Mouse (Mus musculus) lung, postnatal 25 days (tissue): Measurements from ENCODE around the gene Atp2a1.

ENCODE experiments used
- DNase-seq: peaks from one replicate; pipeline ENCODE4 v3.0.0; 2022; ENCODE audit warnings: low spot score

The Atp2a1 gene

DNA sequence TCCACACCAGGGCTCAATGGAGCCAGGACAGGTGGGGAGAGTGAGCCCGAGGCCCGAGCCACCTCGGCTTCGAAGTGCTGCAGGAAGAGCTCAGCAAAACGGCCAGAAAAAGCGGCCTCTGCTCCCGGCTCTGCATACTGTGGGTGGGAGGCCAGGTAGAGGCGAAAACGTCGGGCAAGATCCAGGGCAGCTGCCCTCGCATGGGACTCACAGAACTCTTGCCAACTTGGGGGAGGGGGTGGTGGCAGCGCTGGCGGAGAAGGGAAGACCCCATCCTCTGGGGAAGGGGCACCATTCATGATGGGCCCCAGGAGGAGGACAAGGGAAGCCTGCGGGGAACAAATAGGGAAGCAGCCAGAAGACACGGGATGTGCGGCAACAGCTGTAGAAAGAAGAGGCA is 9.8 kb upstream of the Atp2a1 start:
- no peak for DNase-seq

DNA sequence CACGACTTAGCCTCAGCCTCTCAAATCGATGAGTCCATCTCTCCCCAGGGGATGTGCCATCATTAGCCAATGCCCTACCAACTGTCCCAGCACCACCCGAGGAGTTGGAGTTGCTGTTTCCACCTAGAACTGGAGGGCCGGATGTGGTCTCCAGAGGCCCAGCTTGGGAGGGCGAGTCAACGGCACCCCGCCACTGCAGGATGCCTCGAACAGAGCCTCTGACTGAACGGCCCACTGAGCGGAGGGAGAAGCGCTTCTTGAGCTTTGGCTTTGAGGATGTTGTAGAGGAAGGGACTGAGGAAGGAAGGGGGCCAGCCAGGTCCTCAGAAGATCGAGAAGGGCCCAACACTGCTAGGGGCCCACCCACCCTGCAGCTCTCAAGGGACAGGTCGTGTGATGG is 9.4 kb upstream of the Atp2a1 start:
- DNase-seq: no peak

DNA sequence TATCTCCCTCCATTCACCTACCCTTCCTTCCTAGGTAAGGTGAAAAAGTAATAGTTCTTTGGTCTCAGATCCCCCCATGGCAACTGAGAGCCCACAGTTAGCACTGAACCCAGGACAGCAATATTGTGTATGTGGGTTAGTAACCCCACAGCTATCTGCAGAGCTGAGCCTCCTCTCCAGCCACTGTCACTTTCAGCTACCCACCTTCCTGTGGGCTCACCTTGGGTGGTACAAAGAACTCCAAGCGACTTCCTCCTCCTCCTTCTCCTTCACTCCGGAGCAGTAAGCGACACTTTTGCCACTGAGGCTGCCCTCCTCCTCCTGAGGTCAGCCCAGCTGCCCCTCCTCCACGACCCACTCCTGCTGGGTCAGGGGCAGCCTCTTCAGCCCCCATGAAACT is 8.9 kb upstream of the Atp2a1 start:
- no peak for DNase-seq

DNA sequence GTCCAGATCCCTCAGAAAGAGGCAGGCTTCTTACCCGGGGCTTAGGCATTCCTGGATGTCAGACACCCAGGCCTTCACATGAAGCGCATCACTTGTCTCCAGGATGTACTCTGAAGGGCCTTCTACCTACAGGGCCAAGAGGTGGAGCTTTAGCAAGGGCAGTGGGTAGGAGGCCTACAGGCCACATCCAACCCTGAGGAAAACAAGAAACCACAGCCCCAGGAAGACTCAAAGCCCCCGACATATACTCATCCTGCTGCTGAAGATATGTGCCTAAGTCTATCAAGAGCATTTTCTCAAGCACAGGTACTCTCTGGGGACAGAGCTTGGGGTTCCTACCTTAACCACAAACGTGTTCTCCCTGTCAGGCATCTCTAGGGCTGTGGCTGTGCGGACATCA is 8.5 kb upstream of the Atp2a1 start:
- DNase-seq: no peak

DNA sequence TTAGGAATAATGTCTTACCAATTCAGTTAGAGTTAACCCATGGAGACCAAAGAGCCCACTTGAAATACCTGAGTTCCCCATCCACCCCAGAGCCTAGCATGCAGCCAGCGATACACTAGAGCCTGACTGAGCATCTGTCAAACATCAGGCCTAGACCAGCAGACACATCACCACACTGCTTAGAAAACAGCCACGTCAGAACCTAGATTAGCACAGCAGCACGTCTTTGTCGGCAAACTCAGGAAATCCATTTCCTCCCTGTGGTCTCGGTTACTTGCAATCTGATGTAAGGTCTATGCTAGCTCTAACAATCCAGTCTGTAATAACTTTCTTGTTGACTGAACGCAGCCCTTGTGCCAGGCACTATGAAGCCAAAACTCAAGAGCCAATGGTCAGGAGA is 7.2 kb upstream of the Atp2a1 start:
- no peak for DNase-seq

DNA sequence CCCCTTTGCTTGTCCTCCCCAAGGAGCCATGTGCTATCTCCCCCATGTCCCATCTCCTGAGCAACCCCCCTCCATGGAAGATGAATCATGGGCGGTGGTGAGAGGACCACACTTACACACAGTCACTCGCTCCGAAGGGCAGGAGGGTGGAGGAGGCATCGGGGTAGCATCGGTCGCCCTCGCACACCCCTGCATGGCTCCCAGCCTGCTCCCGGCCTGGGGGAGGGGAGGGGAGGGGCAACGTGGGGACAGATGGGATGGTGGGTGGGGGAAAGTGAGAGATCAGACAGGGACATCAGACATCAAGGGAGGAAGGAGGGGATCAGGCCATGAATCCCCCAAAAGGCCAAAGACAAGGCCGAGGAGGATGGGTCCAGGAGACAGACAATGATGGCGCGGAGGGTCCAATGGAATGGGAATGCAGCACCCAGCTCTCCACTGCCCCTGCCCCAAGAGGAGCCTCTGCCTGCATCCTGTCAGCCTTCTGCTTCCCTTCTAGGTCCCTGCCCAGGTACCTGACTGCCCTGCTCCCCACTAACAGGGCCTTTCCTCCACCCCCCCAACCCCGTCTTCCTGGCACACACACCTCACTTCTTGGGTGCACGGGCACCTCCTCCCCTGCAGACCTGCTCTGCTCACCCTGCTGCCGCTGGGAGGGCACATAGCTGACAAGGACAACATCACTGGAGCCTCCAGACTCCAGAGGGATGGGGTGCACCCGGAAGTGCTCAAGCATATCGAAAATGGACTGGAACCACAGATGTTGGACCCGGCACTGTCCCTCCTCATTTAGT is 5.1 kb upstream of the Atp2a1 start:
- DNase-seq: no peak

DNA sequence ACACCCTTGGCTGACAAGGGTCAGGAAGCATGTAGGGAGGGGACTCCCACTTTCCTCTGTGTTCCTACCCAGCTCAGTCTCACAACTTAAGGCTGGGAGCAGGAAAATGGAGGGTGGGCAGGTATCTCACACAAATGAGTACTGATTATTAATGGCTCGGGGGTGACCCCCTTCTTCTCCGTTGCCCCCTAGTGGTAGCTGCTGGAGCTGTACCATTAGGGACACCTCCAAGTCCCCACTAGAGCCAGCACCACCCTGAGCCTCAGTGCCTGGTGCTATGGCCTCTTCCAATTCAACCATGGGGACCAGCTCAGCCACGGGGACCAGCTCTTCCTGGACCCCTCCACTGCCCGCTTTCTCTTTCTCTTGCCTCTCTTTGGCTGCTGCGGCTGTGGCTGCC is 4.4 kb upstream of the Atp2a1 start:
- DNase-seq: no peak

DNA sequence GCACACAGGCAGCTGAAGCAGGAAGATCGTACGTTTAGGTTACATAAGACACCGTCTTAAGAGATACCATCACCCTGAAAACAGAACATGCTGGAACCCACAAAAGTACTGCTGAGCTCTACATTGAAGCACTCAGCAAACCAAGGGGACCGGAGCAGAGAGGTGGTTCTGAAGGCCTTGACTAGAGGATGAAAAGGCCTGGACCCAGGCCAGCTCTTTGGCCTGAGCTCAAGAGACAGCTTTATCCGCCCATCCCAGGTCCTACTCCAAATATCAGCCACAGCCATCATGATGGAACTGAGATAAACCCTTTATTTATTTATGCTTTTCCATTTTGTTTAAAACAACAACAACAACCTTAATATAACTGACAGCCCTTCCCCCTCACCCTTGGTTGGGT is 3.8 kb upstream of the Atp2a1 start:
- DNase-seq: no peak

DNA sequence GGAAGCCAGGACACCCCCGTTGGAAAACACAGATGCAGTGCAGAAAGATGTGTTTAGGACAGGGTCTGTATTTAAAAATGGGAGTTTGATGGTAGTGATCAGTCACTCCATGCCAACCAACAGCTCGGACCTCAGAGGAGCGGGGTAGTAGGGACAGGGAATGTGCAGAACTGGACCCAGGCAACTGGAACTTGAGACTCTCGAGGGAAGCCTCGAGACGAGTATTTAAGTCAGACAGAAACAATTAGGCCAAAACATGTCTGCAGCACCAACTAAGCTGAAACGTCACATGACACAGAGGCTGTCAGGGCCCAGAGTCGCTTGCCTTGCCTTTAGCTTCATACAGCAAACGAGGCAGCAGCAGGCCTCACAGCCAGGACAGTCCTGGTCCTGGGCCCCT is 3.2 kb upstream of the Atp2a1 start:
- DNase-seq: no peak

DNA sequence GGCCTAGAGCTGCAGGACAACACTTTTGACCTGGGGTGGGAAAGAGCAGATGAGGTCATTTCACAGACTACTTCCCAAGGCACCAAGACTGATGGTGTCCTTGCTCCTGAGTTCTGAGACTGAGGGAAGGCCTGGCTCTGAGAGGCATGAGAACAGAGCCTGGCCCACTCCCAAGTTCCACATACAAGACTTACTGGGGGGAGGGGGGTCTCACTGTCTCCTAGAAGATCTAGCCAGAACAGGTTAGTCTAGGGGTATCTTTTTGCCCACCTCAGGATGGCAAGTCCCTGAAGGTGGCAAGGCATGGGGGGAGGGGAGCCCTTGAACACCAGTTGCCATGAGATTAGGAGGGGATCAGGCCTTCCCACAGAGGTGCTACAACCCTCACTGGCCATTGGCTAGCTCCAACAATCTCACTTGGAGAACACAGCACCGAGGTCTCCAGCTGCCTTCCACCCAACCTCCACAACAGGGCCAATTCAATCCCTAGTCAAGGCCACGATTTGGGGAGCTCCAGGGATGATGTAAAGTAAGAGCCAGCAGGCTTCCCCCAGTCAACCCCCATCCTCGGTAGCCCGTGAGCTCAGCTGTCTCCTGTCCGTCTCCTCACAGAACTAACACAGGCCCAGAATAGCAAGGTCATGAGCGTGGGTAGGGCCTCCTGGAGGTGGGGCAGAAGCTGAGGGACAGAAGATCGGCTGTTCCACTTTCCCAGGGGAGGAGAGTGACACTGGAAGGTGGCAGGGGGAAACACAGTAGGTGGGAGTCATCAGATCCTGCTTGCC is 2.5 kb upstream of the Atp2a1 start:
- no peak for DNase-seq

DNA sequence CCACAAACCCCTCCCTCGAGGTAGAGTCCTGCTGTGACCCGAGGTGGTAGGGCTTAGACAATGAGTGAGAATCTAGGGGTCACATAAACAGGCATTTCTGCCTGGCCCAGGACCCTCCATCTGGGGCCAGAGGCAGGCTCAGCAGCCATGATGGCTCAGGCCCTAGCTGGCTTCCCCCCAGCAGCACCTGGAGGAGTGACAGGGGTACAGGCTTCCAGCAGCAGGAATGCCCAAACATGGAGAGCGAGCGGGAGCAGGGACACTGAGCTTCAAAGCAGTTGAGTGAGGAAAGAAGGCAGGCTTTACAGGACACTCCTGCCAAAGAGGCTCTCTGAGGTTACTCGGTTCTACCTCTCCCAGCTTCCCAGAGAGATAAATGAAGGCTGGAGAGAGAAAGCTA is 1.9 kb upstream of the Atp2a1 start:
- no peak for DNase-seq

DNA sequence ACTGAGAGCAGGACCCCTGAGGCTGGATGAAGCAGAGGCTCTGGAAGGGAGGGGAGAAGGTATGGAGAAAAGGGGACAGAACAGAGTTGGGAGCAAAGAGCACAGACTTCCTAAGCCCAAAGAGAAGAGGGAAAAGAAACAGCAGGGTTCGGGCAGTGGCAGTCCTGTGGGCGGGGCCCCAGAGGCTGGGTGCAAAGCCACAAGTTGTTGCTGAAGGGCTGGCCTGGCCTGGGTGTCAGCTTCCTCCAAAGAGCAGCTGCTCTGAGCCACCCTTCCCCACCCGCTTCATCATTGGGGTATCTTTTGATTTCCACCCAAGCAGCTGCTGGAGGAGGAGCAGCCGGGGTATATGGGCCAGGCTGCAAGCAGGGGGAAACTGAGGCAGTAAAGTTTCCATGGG is 1.2 kb upstream of the Atp2a1 start:
- no peak for DNase-seq

DNA sequence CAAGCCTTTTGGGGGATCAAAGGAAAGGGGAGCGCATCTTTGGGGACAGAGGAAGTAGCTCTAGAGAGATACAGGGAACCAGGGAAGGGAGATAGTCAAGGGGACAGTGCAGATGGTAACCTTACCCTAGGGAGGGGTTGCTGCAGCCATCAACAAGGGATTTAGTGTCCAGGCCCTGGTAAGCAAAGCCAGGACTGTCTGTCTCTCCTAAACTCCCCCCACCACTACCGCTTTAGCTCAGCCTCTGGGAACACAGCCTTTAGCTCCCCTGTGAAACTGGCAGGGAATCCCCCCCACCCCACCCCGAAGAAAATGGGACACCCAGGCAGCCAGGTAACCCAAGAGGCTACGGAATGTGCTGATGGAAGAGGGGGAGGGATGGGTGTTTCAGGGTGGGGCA is 639 bp upstream of the Atp2a1 start:
- DNase-seq: no peak

DNA sequence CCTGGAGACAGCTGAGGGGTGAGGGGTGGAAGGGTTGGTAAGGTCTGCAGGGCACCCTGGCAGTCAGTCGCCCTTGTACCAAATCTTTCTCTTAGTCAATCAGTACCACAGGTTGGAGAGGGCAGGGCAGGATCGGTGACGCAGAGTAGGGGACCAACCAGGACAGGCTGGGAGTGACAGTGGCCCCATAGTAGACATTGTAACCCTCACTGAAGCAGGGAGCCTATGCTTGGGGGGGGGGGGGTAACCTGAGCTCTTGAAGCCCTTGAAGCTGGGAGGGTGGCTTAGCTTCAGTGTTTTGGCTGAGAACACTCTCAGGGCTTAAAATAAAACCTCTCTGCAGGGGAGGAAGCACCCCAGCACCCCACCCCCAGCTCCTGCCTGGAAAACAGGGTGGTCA is 1.3 kb downstream of the Atp2a1 start:
- no peak for DNase-seq

DNA sequence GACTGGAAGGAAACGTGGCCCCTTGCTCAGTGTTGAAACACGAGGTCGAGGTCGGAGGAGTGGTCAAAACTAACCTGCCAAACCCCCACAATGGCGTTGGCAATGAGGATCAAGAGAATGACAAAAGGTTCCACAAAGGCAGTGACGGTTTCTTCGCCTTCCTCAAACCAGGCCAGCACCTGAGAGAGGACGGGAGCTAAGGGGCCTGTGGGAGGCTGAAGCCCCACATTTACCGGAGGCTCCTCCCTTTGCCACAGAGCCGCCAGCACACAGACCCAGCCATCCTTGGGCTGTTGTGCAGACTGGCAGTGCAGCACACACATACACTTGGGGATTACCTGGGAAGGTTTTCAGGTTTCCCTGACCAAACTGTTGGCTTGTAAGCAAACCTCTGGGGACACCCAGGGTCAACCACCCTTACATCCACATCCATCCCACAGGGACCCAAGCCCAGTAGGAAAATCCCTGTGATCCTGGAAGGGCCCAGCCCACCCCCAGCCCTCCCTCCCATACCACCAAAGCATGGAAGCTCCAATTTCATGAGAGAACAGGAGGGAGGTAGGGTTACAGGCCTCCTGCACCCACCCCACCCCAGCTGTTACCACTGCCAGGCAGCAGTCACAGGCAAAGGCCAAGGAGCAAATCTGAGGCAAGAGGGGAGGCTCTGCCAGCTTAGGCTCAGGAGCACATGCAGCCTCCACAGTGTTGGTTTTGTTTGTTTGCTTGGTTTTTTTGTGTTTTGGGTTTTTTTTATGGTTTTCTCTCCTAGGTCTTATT is 2.1 kb downstream of the Atp2a1 start:
- no peak for DNase-seq

DNA sequence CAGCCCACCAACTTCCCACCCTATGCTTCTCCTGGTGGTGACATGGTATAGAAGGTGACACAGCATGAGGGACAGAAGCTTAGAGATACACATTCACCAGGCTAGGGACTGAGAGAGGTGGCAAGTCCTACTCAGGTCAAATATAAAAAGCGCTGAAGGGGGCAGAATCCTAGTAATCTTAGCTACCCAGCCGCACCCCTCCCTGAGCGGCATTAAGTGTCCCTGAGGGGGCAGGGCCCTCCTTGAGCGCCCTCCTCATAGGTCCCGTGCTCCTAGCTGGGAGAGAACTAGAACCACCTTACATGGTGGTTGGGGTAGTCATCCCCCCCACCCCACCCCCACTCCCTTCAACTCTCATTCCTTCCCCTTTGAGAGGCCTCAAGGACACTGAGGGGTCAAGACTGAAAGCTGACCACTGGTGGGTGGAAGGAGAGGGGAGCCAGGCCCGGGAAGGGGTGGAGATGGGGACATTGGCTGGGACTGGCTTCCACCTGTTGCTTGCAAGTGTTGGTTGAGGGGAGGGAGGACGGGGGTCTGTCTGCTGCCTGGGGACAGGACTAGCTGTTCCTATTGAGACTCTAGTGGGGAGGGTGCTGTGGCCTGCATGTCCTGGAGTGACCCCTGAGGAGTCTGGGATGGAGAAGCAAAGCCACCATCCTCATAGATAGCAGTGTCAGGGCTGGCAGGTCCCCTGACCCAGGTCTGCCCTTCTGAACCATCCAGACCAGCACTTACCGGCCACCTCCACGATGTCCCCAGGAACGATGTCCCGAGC is 3.9 kb downstream of the Atp2a1 start:
- no peak for DNase-seq

DNA sequence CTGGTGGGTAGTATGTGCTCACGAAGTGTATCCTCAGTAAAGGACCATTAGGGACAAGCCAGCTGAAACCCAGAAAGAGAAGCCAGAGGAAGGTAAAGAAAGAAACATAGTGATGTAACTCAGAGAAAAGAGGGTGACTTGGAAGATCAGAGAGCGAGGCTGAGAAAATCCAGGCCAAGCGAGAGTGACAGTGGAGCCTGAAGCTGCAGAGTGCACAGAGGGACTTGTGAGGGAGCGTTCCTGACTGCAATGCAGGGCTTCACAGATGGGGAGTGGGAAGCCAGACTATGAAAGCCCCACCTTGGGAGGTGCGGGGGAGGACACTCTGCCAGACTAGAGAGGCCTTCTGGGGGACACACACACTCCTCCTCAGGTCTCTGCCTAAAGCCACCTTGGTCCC is 4.7 kb downstream of the Atp2a1 start:
- DNase-seq: no peak

DNA sequence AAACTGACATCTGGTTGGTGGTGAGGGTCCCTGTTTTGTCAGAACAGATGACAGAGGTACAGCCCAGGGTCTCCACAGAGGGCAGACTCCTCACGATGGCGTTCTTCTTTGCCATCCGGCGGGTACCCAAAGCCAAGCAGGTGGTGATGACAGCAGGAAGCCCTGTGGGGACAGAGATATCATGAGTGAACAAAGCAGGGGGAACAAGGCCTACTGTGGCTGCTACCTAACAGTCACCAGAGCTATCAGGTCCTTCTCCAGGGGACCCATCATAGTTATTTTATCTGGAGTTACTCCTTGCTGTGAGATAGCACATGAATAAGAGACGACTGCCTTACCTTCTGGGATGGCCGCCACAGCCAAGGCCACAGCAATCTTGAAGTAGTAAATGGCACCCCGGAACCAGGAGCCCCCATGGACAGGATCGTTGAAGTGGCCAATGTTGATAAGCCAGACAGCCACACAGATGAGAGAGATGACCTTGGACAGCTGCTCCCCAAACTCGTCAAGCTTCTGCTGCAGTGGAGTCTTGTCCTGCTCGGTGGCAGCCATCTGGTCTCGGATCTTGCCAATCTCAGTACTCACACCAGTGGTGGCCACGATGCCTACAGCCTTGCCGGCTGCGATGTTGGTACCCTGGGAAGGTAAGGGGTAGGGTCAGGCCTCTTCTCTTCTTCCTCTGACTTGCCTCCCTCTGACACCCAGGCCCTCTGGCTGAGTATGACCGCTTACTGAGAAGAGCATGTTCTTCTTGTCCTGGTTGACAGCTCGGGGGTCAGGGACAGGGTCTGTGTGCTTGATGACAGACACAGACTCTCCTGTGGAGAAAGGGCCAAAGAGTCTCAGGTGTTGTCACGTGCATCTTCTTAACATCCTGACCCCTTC is 6.3 kb downstream of the Atp2a1 start:
- DNase-seq: no peak

DNA sequence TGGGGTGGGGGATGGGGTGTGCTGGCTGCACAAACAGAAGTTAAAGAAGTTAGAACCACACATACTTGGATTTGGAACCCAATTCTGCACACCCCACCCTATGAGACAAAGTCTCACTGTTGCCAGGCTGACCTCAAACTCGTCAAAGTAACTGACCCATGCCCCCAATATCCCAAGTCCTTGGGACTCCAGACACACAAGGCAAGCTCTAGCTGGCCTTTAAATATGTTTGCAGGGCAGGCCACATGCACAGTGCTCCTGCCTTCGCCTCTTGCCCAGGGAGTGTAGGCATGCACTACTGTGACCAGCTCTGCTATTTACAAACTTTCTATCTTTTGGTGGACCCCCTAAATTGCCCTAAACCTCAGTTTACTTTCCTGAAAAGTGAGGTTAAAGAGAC is 7.7 kb downstream of the Atp2a1 start:
- no peak for DNase-seq

DNA sequence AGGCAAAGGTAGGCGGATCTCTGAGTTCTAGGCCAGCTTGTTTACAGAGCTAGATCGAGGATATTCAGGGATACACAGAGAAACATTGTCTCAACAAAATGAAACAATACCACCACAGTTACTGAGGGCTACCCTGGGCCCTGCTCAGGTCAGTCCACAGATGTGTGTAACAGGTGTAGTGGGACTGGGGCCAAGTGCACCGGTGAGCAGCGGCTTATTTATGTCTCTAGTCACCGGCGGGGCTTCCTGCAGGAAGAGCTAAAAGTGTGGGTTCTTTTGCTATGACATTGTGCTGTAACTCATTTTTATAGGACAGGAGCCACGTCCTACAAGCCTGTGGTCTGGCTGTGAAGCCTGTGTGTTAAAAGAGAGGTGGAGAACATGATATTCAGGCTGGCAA is 9.0 kb downstream of the Atp2a1 start:
- no peak for DNase-seq

DNA sequence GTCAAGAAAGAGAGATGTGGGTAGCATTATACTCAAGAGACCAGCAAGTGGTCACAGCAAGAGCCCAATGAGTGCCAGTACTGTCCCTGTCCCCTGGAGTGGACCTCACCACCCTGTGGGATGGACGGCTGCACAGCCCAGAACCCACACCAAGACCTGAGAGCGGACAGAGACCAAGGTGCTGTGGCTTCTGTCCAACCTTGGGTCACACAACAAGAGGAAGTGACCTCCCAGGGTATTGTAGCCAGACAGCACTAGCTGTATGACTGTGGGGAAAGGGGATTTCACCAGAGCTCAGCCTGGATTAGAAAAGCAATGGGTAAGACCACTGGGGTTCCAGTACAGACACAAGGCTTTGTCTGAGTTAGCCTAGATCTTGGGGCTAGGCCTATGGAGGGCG is 10.7 kb downstream of the Atp2a1 start:
- no peak for DNase-seq
